Mouse (Mus musculus) embryonic facial prominence, embryonic 15.5 days (tissue): ENCODE data around the gene Golt1a. TPM values are rescaled to one million over a fixed set of nuclear protein-coding genes. Genes with fewer than 3 reads are reported as not detected.

Source experiments
- ATAC-seq: fragments of 200-750 bp; cut with Nextera tagmentation; 2 replicates; pipeline ENCODE4 v1.8.0; 2017; ENCODE audit warnings: low read depth, moderate TSS enrichment; ENCODE audit not compliant: insufficient number of reproducible peaks, low FRiP score, low TSS enrichment
- H3K27ac ChIP-seq: fragments of 300-500 bp; sonication (generic); replicated peaks from 2 replicates; pipeline ENCODE4 v1.5.1; 2015; ENCODE audit warnings: mild to moderate bottlenecking, inconsistent platforms
- H3K27me3 ChIP-seq: fragments of 300-500 bp; sonication (generic); 2 replicates; pipeline ENCODE4 v1.6.1; 2015; ENCODE audit warnings: inconsistent platforms
- H3K36me3 ChIP-seq: fragments of 300-500 bp; sonication (generic); 2 replicates; pipeline ENCODE4 v1.6.1; 2015; ENCODE audit warnings: mild to moderate bottlenecking, inconsistent platforms
- H3K4me1 ChIP-seq: fragments of 300-500 bp; sonication (generic); 2 replicates; pipeline ENCODE4 v1.6.1; 2015; ENCODE audit warnings: inconsistent platforms
- H3K4me2 ChIP-seq: fragments of 300-500 bp; sonication (generic); replicated peaks from 2 replicates; pipeline ENCODE4 v1.6.1; 2015; ENCODE audit warnings: mild to moderate bottlenecking, inconsistent platforms
- H3K4me3 ChIP-seq: fragments of 300-500 bp; sonication (generic); replicated peaks from 2 replicates; pipeline ENCODE4 v1.5.1; 2015; ENCODE audit warnings: mild to moderate bottlenecking, inconsistent platforms
- H3K9ac ChIP-seq: fragments of 300-500 bp; sonication (generic); 2 replicates; pipeline ENCODE4 v1.6.1; 2015; ENCODE audit warnings: inconsistent platforms
- H3K9me3 ChIP-seq: fragments of 300-500 bp; sonication (generic); replicated peaks from 2 replicates; pipeline ENCODE4 v1.6.1; 2016; ENCODE audit warnings: inconsistent platforms
- WGBS: fragments of 180-500 bp; shearing (Covaris S2); methylation state at CpG from one replicate; pipeline ENCODE4 v1.1.7; 2015; 5-methylcytosine and 5-hydroxymethylcytosine counted together
- polyA plus RNA-seq: library from polyadenylated mRNA; unstranded; fragments of >200 nt; fragmentation: Nextera tagmentation; extraction: Ambion mirVana; gene quantifications from 2 replicates; pipeline ENCODE4 v1.2.1, GENCODE M21; 2015

The Golt1a gene
- polyA plus RNA-seq, 1 experiment from 2014 or later: 0.48 TPM

- 78% methylated on average over 1 of the region's 1 CpGs for WGBS
- no peaks in the 10 kb centered on the region for H3K9me3 ChIP-seq
- no peak for ATAC-seq
- H3K9ac ChIP-seq: no peak within 1 kb of the TSS
- no peak within 1 kb of the TSS for H3K27ac ChIP-seq
- H3K27me3 ChIP-seq: no peaks in the 10 kb centered on the region
- no peak within 1 kb of the TSS for H3K4me2 ChIP-seq
- no peaks in the 10 kb centered on the region; the same call in 1 of the 2 replicates for H3K4me1 ChIP-seq
- no peaks in the 10 kb centered on the region for H3K36me3 ChIP-seq
- H3K4me3 ChIP-seq: no peak within 1 kb of the TSS
Observed at GRCm38 (mm10) chr1:133350210-133350609, 40.6 kb downstream of the Golt1a start, which contains the start of gene Ren1. Ren1 (plus strand) TSS chr1:133350510.

GRCm38 (mm10) chr1:133351762-133352161, 42.2 kb downstream of the Golt1a start:
- ATAC-seq: no peak
- H3K9ac ChIP-seq: no peak overlapping the region
- H3K27ac ChIP-seq: no peak overlapping the region
- no peak overlapping the region for H3K4me2 ChIP-seq
- peaks cover 4% of the 10 kb centered on the region; the same call in 1 of the 2 replicates for H3K4me1 ChIP-seq
- no peaks in the 10 kb centered on the region for H3K27me3 ChIP-seq
- H3K36me3 ChIP-seq: no peaks in the 10 kb centered on the region
- H3K4me3 ChIP-seq: no peak overlapping the region
- no peaks in the 10 kb centered on the region for H3K9me3 ChIP-seq
- WGBS: 35% methylated on average over 9 of the region's 9 CpGs

- Histone ChIP-seq H3K9ac (no peak overlapping the region), H3K4me3 (no peak overlapping the region), H3K4me1 (peaks cover 4% of the 10 kb centered on the region; the same call in 1 of the 2 replicates), H3K27ac (no peak overlapping the region), H3K27me3 (no peaks in the 10 kb centered on the region), H3K9me3 (no peaks in the 10 kb centered on the region), H3K36me3 (no peaks in the 10 kb centered on the region), H3K4me2 (no peak overlapping the region)
- WGBS: 39% methylated on average over 12 of the region's 12 CpGs
- peak; percentile 40; the same call in 1 of the 2 replicates for ATAC-seq
Observed at GRCm38 (mm10) chr1:133353371-133353809, 43.8 kb downstream of the Golt1a start.

GRCm38 (mm10) chr1:133355469-133355868, 45.9 kb downstream of the Golt1a start:
- H3K4me3 ChIP-seq: no peak overlapping the region
- no peaks in the 10 kb centered on the region for H3K27me3 ChIP-seq
- H3K9me3 ChIP-seq: no peaks in the 10 kb centered on the region
- no peak overlapping the region for H3K4me2 ChIP-seq
- no peak overlapping the region for H3K9ac ChIP-seq
- 37% methylated on average over 5 of the region's 5 CpGs for WGBS
- peaks cover 4% of the 10 kb centered on the region; the same call in 1 of the 2 replicates for H3K4me1 ChIP-seq
- H3K36me3 ChIP-seq: no peaks in the 10 kb centered on the region
- no peak for ATAC-seq
- H3K27ac ChIP-seq: no peak overlapping the region

- Histone ChIP-seq H3K27me3 (no peaks in the 10 kb centered on the region), H3K4me3 (no peak overlapping the region), H3K4me2 (no peak overlapping the region), H3K9me3 (no peaks in the 10 kb centered on the region), H3K4me1 (peaks cover 4% of the 10 kb centered on the region; the same call in 1 of the 2 replicates), H3K9ac (no peak overlapping the region), H3K36me3 (no peaks in the 10 kb centered on the region), H3K27ac (no peak overlapping the region)
- WGBS: 45% methylated on average over 15 of the region's 15 CpGs
- ATAC-seq: no peak
Observed at GRCm38 (mm10) chr1:133355912-133356311, 46.3 kb downstream of the Golt1a start.

GRCm38 (mm10) chr1:133356330-133356729, 46.7 kb downstream of the Golt1a start:
- Histone ChIP-seq H3K27ac (no peak overlapping the region), H3K27me3 (no peaks in the 10 kb centered on the region), H3K9ac (no peak overlapping the region), H3K4me3 (no peak overlapping the region), H3K9me3 (no peaks in the 10 kb centered on the region), H3K4me2 (no peak overlapping the region), H3K4me1 (peaks cover 4% of the 10 kb centered on the region; the same call in 1 of the 2 replicates), H3K36me3 (no peaks in the 10 kb centered on the region)
- WGBS: 57% methylated on average over 8 of the region's 8 CpGs
- no peak for ATAC-seq

- Histone ChIP-seq H3K9ac (no peak overlapping the region), H3K27me3 (peaks cover 16% of the 10 kb centered on the region), H3K4me2 (no peak overlapping the region), H3K9me3 (no peaks in the 10 kb centered on the region), H3K27ac (no peak overlapping the region), H3K36me3 (no peaks in the 10 kb centered on the region), H3K4me3 (no peak overlapping the region), H3K4me1 (peaks cover 10% of the 10 kb centered on the region; the same call in 1 of the 2 replicates)
- 85% methylated on average over 6 of the region's 6 CpGs for WGBS
- no peak for ATAC-seq
Observed at GRCm38 (mm10) chr1:133361006-133361405, 51.4 kb downstream of the Golt1a start.

- Histone ChIP-seq H3K4me2 (no peak overlapping the region), H3K9ac (no peak overlapping the region), H3K4me3 (no peak overlapping the region), H3K9me3 (no peaks in the 10 kb centered on the region), H3K36me3 (no peaks in the 10 kb centered on the region), H3K27me3 (peaks cover 21% of the 10 kb centered on the region), H3K4me1 (peaks cover 14% of the 10 kb centered on the region; the same call in 1 of the 2 replicates), H3K27ac (no peak overlapping the region)
- 85% methylated on average over 5 of the region's 5 CpGs for WGBS
- no peak for ATAC-seq
Observed at GRCm38 (mm10) chr1:133362103-133362502, 52.5 kb downstream of the Golt1a start.

- H3K4me1 ChIP-seq: peaks cover 27% of the 10 kb centered on the region
- no peak within 1 kb of the TSS for H3K27ac ChIP-seq
- H3K9me3 ChIP-seq: no peaks in the 10 kb centered on the region
- WGBS: 1% methylated on average over 52 of the region's 52 CpGs
- no peaks in the 10 kb centered on the region for H3K36me3 ChIP-seq
- ATAC-seq: peak; percentile 66
- H3K27me3 ChIP-seq: peaks cover 21% of the 10 kb centered on the region
- peak within 1 kb of the TSS; percentile 53 for H3K4me3 ChIP-seq
- H3K4me2 ChIP-seq: peak within 1 kb of the TSS; percentile 92
- peak within 1 kb of the TSS; percentile 9; the same call in 1 of the 2 replicates for H3K9ac ChIP-seq
Observed at GRCm38 (mm10) chr1:133363276-133364021, 53.8 kb downstream of the Golt1a start, which contains the start of gene Etnk2. Etnk2 (plus strand) TSS chr1:133363572.

- Histone ChIP-seq H3K36me3 (no peaks in the 10 kb centered on the region), H3K9ac (peak overlapping the region; percentile 9; the same call in 1 of the 2 replicates), H3K9me3 (no peaks in the 10 kb centered on the region), H3K27ac (no peak overlapping the region), H3K27me3 (peaks cover 21% of the 10 kb centered on the region), H3K4me1 (peaks cover 31% of the 10 kb centered on the region), H3K4me2 (peak overlapping the region; percentile 92), H3K4me3 (peak overlapping the region; percentile 53)
- WGBS: 3% methylated on average over 27 of the region's 27 CpGs
- no peak for ATAC-seq
Observed at GRCm38 (mm10) chr1:133364022-133364630, 54.5 kb downstream of the Golt1a start.

- no peaks in the 10 kb centered on the region for H3K9me3 ChIP-seq
- H3K4me3 ChIP-seq: no peak overlapping the region
- no peak overlapping the region for H3K9ac ChIP-seq
- no peak overlapping the region for H3K27ac ChIP-seq
- no peak overlapping the region for H3K4me2 ChIP-seq
- WGBS: 49% methylated on average over 2 of the region's 2 CpGs
- H3K4me1 ChIP-seq: peaks cover 31% of the 10 kb centered on the region
- ATAC-seq: no peak
- H3K36me3 ChIP-seq: no peaks in the 10 kb centered on the region
- H3K27me3 ChIP-seq: peaks cover 21% of the 10 kb centered on the region
Observed at GRCm38 (mm10) chr1:133364890-133365289, 55.3 kb downstream of the Golt1a start.
